Mouse (Mus musculus) brain, embryonic 18.5 days (tissue): ENCODE measurements around the gene Ccdc146.
A peak's percentile ranks its signal among the peaks of the same experiment; 100 is the strongest.

Source experiments
- DNase-seq: peaks from one replicate; pipeline ENCODE4 v3.0.0-alpha.2; 2012; ENCODE audit warnings: low read depth, low spot score

Ccdc146 gene

GRCm38 (mm10) chr5:21264352-21265021 is 160.0 kb downstream of the Ccdc146 start:
- DNase-seq: no peak

- DNase-seq: peak; percentile 30
Measured at GRCm38 (mm10) chr5:21263202-21264055, 161.0 kb downstream of the Ccdc146 start.

GRCm38 (mm10) chr5:21261202-21261844 is 163.2 kb downstream of the Ccdc146 start:
- no peak for DNase-seq

DNA sequence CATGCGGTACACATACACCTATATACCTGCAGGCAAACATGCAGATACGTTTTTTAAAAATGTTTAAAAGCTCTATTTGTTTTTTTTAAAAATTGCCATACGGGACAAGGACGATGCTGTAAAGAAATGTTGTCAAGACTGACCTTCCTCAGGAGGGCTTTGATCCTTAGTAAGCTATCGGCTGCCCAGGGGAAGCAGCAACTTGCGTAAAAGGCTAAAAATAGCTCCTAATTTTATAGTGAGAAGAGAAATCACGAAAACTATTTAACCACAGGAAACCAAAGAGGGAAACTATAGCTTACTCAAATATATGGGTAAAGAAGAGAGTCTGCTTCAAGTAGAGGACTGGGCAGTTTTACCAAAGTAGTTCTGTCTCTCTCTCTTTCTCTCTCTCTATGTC is 163.7 kb downstream of the Ccdc146 start:
- DNase-seq: no peak

- DNase-seq: no peak
Measured at GRCm38 (mm10) chr5:21257806-21258205, 166.7 kb downstream of the Ccdc146 start.

DNA sequence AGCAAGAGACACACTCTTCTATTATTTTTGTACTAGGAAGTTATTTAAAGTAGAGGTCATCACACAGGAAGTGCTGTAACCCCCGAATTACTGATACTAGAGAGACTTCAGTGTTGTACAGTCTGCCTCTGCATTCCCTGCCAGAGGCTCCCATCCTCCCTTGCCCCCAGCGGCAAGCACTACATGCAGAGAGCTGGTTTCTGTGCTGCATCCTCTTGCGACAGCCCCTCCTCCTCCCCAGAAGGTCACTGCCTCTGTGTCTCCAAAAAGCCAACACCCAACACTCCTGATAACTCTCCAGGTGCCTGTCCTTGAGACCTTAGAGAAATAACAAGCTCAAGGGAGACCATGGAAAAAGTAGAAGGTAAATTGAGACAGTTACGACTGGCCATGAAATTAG is 167.4 kb downstream of the Ccdc146 start:
- DNase-seq: no peak

DNA sequence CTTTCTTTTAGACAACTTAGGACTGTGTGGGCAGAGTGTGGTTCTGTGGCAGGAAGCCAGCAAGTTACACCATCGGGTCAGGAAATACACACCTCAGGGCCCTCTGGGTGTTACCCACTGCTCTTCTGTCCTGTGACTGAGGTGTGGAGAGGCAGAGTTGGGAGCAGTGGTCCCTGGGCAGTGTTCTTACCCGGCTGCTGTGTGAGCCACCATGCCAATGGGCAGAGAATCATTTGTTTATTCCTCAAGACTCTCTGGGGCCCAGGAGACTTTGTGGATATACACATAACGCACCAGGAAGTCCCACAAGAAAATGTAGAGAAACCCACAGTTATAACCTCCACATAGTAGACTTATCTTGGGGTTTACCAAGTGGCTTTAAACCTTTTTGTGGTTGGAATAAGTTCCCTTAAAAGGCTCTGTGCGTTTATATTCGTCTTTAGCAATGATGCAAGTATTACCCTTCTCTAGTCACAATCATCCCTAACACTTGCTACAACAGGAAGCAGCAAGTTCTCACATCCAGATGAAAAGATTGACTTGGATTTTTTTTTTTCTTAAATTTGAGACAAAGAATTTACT is 168.8 kb downstream of the Ccdc146 start:
- no peak for DNase-seq

DNA sequence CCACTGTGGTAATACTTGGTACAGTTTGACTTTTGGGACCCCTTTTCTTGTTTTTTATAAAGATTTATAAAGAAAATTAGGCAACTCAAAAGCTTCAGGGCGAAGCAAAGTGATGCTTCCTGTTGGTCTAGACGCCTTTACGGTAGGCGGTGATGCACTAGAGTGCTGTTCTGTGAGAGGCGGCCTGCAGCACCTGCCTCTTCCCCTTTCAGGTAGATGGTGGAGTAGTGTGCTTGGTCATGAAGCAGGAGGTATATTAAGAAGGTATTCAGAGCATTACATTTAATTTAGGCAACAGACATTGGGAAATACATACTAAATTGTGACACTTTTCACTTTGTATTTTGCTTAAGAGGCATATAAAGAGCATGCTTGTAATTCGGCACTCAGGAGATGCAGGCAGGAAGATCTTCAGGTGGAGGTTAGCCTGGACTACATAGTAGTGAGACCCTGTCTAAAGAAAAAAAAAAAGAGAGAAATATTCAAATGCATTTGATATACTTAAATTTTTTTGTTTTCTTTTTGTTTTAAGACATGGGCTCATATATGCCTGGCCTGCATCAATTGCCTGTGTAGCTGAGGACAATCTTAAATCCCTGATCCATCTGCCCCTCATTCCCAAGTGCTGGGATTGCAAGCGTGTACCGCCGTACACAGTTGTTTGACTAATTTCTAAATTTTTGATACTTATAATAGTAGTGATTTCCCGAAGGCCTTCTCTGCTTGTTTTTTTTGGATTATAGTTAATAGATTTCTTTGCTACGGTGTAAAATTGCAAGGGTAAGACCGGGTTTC is 169.5 kb downstream of the Ccdc146 start:
- no peak for DNase-seq

- no peak for DNase-seq
Measured at GRCm38 (mm10) chr5:21248834-21249233, 175.6 kb downstream of the Ccdc146 start.

GRCm38 (mm10) chr5:21247916-21248315 is 176.6 kb downstream of the Ccdc146 start:
- no peak for DNase-seq

DNA sequence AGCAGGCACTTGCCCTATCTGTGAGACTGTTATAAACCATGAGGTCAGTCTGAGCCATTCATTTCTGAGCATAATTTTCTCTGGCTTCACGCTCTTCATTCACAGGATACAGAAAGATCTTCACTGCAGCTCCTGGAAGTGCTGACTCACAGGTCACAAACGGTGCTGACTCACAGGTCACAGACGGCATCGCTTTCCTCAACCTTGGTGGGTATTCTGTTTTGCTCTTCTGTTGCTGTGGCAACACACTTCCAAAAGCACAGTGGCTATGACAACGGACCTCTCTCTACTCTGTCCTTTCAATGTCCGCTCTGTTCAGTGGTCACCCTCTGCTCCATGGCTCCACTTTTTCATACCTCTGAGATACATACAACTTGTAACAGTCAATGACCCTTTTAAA is 177.7 kb downstream of the Ccdc146 start:
- no peak for DNase-seq

- DNase-seq: no peak
Measured at GRCm38 (mm10) chr5:21245241-21245640, 179.2 kb downstream of the Ccdc146 start.

- no peak for DNase-seq
Measured at GRCm38 (mm10) chr5:21244575-21244974, 179.9 kb downstream of the Ccdc146 start.
